Mouse (Mus musculus) small intestine, adult 2 months (tissue): ENCODE data around the gene Pth2.

Experiments used
- CTCF ChIP-seq: fragments of 200-500 bp; IDR thresholded peaks from 2 replicates; pipeline ENCODE4 v1.5.1; 2012; ENCODE audit warnings: low read depth, mild to moderate bottlenecking, control low read depth, inconsistent platforms, low read length, moderate library complexity, mixed read lengths; ENCODE audit not compliant: insufficient replicate concordance, insufficient read length; ENCODE audit errors: extremely low read depth
- POLR2A ChIP-seq: fragments of 200-500 bp; IDR thresholded peaks from 2 replicates; pipeline ENCODE4 v1.6.1; 2012; ENCODE audit warnings: low read depth, mild to moderate bottlenecking, control low read depth, inconsistent platforms, low read length, moderate library complexity

GRCm38 (mm10) chr7:45182606-45183005 lies 1.8 kb downstream of the Pth2 start:
- TF ChIP-seq CTCF (no peak), POLR2A (no peak)
